Mouse (Mus musculus) heart, embryonic 12.5 days (tissue): ENCODE data around the gene Gpx4. TPM values are rescaled to one million over a fixed set of nuclear protein-coding genes. Genes with fewer than 3 reads are reported as not detected.
"Not testable (repeated sequence)": the region's sequence is repeated elsewhere in the genome, so short reads cannot be mapped to it uniquely, and the experiment has no call there.

Source experiments
- ATAC-seq: fragments of 200-750 bp; cut with Nextera tagmentation; 2 replicates; pipeline ENCODE4 v1.8.0; 2017; ENCODE audit warnings: moderate TSS enrichment, moderate library complexity; ENCODE audit not compliant: insufficient number of reproducible peaks, low FRiP score
- H3K27ac ChIP-seq: fragments of 300-500 bp; sonication (generic); 2 replicates; pipeline ENCODE4 v1.5.1; 2016; ENCODE audit warnings: mild to moderate bottlenecking, moderate library complexity; ENCODE audit not compliant: poor library complexity, severe bottlenecking
- H3K27me3 ChIP-seq: fragments of 300-500 bp; sonication (generic); replicated peaks from 2 replicates; pipeline ENCODE4 v1.6.1; 2016; ENCODE audit warnings: mild to moderate bottlenecking, moderate library complexity
- H3K36me3 ChIP-seq: fragments of 300-500 bp; sonication (generic); 2 replicates; pipeline ENCODE4 v1.6.1; 2016; ENCODE audit warnings: mild to moderate bottlenecking, moderate library complexity
- H3K4me1 ChIP-seq: fragments of 300-500 bp; sonication (generic); replicated peaks from 2 replicates; pipeline ENCODE4 v1.6.1; 2016; ENCODE audit warnings: mild to moderate bottlenecking
- H3K4me2 ChIP-seq: fragments of 300-500 bp; sonication (generic); 2 replicates; pipeline ENCODE4 v1.6.1; 2016; ENCODE audit warnings: mild to moderate bottlenecking, moderate library complexity
- H3K4me3 ChIP-seq: fragments of 300-500 bp; sonication (generic); 2 replicates; pipeline ENCODE4 v1.5.1; 2016; ENCODE audit warnings: mild to moderate bottlenecking
- H3K9ac ChIP-seq: fragments of 300-500 bp; sonication (generic); 2 replicates; pipeline ENCODE4 v1.6.1; 2016; ENCODE audit warnings: mild to moderate bottlenecking, moderate library complexity
- H3K9me3 ChIP-seq: fragments of 300-500 bp; sonication (generic); replicated peaks from 2 replicates; pipeline ENCODE4 v1.6.1; 2016; ENCODE audit warnings: mild to moderate bottlenecking, moderate library complexity
- WGBS: fragments of 180-500 bp; shearing (Covaris S2); methylation state at CpG from one replicate; pipeline ENCODE4 v1.1.7; 2016; 5-methylcytosine and 5-hydroxymethylcytosine counted together
- polyA plus RNA-seq: library from polyadenylated mRNA; unstranded; fragments of >200 nt; fragmentation: Nextera tagmentation; extraction: Ambion mirVana; gene quantifications from 2 replicates; pipeline ENCODE4 v1.2.1, GENCODE M21; 2016

The Gpx4 gene
- polyA plus RNA-seq, 1 experiment from 2014 or later, result 717 TPM

GRCm38 (mm10) chr10:80050244-80050643, 3.3 kb downstream of the Gpx4 start:
- Histone ChIP-seq H3K9me3 (no peaks in the 10 kb centered on the region), H3K36me3 (peaks cover 1% of the 10 kb centered on the region; the same call in 1 of the 2 replicates), H3K4me2 (no peak overlapping the region), H3K4me3 (no peak overlapping the region), H3K27ac (no peak overlapping the region), H3K9ac (no peak overlapping the region), H3K27me3 (no peaks in the 10 kb centered on the region), H3K4me1 (peaks cover 52% of the 10 kb centered on the region)
- WGBS, result 45% methylated on average over 6 of the region's 6 CpGs
- ATAC-seq, result no peak

- H3K4me1 ChIP-seq, result peaks cover 59% of the 10 kb centered on the region
- no peaks in the 10 kb centered on the region for H3K27me3 ChIP-seq
- ATAC-seq, result no peak
- H3K36me3 ChIP-seq, result peaks cover 9% of the 10 kb centered on the region
- H3K4me2 ChIP-seq, result no peak overlapping the region
- H3K9ac ChIP-seq, result 0 out of 2 replicates have a peak overlapping the region, but pooled peaks have one; percentile 49
- 36% methylated on average over 15 of the region's 15 CpGs for WGBS
- no peak overlapping the region for H3K4me3 ChIP-seq
- H3K27ac ChIP-seq, result peak overlapping the region; percentile 74
- H3K9me3 ChIP-seq, result no peaks in the 10 kb centered on the region
Observed at GRCm38 (mm10) chr10:80050885-80051617, 4.1 kb downstream of the Gpx4 start.

DNA sequence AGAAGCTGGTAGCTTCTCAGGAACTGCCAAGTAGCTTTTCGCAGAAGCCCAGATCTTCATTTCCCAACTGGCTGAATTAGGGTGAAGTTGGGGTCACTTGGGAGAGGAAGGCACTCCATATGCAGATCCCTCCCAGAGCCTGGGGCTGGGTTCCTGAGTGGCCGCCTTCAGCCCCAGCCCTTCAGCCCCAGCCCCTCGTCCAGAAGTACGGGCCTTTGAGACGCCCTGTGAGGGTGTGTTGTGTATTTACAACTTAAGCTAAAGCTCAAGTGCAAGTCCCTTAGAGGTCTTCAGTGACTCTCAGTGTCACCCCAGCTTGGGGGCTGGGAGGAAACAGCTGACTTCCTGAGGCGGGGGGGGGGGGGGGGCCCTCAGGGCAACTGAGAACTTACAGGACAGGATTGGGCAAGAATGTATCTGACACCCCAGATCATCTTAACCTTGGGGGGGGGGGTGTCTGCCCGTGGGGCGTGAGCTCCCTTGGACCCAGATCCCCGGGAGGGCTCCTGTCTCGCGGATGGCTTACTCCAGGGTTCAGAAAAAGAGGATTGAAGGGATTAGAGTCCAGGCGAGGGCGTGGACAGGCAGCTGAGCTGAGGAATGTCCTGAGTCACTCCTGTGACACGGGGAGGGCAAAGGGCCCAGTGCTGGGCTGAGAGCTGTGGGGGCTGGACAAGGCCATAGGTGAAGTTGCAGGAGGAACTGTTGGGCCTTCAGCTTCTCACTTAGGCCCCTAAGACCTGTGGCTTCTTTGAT, 4.8 kb downstream of the Gpx4 start:
- 28% methylated on average over 14 of the region's 14 CpGs for WGBS
- peak; percentile 42 for ATAC-seq
- Histone ChIP-seq H3K27me3 (no peaks in the 10 kb centered on the region), H3K4me1 (peaks cover 59% of the 10 kb centered on the region), H3K4me2 (no peak overlapping the region), H3K36me3 (peaks cover 15% of the 10 kb centered on the region), H3K9ac (peak overlapping the region; percentile 49), H3K27ac (peak overlapping the region; percentile 74), H3K9me3 (no peaks in the 10 kb centered on the region), H3K4me3 (no peak overlapping the region)

GRCm38 (mm10) chr10:80052374-80052764, 5.4 kb downstream of the Gpx4 start:
- H3K4me1 ChIP-seq, result peaks cover 58% of the 10 kb centered on the region
- H3K9me3 ChIP-seq, result no peaks in the 10 kb centered on the region
- 84% methylated on average over 5 of the region's 5 CpGs for WGBS
- H3K27me3 ChIP-seq, result no peaks in the 10 kb centered on the region
- peak overlapping the region; percentile 49 for H3K9ac ChIP-seq
- peak overlapping the region; percentile 74 for H3K27ac ChIP-seq
- H3K4me2 ChIP-seq, result no peak overlapping the region
- H3K4me3 ChIP-seq, result no peak overlapping the region
- no peak for ATAC-seq
- H3K36me3 ChIP-seq, result peaks cover 20% of the 10 kb centered on the region

DNA sequence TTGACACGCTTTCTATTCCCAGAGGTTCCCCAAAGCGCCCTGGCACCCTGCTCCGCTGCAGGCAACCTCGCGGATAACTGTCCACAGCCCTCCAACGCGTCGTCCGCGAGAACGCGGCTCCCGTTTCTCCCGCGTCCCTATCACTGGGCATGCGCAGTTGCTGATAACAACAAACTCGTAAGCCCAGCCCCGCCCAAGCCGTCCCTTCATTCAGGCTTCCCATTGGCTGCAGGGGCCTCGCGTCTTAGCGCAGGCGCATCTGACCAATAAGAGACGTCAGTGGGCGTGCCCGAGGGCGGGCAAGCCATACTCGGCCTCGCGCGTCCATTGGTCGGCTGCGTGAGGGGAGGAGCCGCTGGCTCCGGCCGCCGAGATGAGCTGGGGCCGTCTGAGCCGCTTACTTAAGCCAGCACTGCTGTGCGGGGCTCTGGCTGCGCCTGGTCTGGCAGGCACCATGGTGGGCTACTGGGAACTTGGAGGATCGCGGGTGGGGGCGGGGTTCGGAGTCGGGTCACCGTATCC, 6.4 kb downstream of the Gpx4 start:
- Histone ChIP-seq H3K4me2 (peak overlapping the region; percentile 81), H3K27me3 (no peaks in the 10 kb centered on the region), H3K4me1 (peaks cover 48% of the 10 kb centered on the region), H3K4me3 (peak overlapping the region; percentile 68), H3K9ac (peak overlapping the region; percentile 86), H3K36me3 (peaks cover 30% of the 10 kb centered on the region), H3K27ac (peak overlapping the region; percentile 97), H3K9me3 (no peaks in the 10 kb centered on the region)
- WGBS, result under 1% methylated on average over 47 of the region's 47 CpGs
- peak; percentile 94 for ATAC-seq

DNA sequence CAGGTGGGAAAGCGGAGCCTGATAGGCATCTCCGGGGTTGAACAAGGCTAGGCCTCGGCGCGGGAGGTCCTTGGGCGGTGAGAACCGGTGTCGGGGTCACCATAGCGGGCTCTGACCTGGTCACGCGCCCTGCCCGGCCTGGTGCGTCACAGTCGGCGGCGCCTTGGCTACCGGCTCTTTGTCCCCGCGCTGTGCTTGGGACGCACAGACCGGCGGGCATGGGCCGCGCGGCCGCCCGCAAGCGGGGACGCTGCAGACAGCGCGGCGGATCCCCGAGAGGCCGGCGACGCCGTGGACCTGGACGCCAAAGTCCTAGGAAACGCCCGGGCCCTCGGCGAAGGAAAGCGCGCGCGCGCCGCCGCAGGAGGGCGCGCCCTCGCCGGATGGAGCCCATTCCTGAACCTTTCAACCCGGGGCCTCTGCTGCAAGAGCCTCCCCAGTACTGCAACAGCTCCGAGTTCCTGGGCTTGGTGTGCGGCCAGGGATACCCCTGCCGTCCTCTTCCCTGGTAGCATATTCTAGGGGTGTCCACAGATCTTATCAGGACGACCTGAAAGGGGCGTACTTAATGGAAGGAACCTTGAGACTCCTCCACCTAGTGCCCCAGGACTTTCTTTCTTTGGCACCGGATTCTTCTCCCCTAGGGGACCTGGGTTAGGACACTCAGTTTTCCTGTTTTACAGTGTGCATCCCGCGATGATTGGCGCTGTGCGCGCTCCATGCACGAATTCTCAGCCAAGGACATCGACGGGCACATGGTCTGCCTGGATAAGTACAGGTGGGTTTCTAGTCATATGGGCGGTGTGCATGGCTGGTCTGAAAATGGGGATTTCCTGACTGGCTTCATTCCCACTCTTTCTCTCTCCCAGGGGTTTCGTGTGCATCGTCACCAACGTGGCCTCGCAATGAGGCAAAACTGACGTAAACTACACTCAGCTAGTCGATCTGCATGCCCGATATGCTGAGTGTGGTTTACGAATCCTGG, 7.2 kb downstream of the Gpx4 start:
- Histone ChIP-seq H3K9ac (peak overlapping the region; percentile 86), H3K27ac (peak overlapping the region; percentile 97), H3K9me3 (no peaks in the 10 kb centered on the region), H3K4me3 (peak overlapping the region; percentile 68), H3K4me2 (peak overlapping the region; percentile 81), H3K27me3 (no peaks in the 10 kb centered on the region), H3K36me3 (peaks cover 38% of the 10 kb centered on the region), H3K4me1 (peaks cover 41% of the 10 kb centered on the region)
- ATAC-seq, result peak; percentile 70
- WGBS, result 1% methylated on average over 77 of the region's 77 CpGs

- WGBS, result 22% methylated on average over 3 of the region's 3 CpGs
- H3K27me3 ChIP-seq, ATAC-seq, H3K9me3 ChIP-seq: not testable (repeated sequence)
- H3K4me3 ChIP-seq, result peak overlapping the region; percentile 68
- H3K27ac ChIP-seq, result peak overlapping the region; percentile 97; the same call in 1 of the 2 replicates
- H3K4me2 ChIP-seq, result peak overlapping the region; percentile 81
- peaks cover 46% of the 10 kb centered on the region for H3K36me3 ChIP-seq
- H3K4me1 ChIP-seq, result peaks cover 41% of the 10 kb centered on the region
- H3K9ac ChIP-seq, result peak overlapping the region; percentile 86
Observed at GRCm38 (mm10) chr10:80054911-80055310, 7.9 kb downstream of the Gpx4 start.

DNA sequence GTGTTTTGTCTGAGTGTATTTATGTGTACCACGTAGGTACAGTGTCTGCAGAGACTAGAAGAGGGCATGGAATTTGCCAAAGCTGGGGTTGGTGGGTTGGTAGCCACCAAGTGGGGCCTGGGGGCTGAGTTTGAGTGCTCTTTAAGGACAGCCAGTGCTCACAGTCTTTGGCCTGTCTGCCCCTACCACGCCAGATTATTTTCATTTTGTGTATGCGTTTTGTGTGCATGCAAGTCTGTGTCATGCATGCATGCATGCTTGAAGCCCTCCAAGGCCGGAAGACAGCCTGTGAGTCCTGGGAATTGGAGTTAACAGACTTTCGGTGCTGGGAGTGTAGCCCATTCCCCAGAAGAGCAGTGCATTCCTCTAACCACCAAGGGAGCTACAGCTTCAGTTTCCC, 8.4 kb downstream of the Gpx4 start:
- H3K27ac ChIP-seq, result no peak overlapping the region
- 76% methylated on average over 5 of the region's 5 CpGs for WGBS
- peaks cover 50% of the 10 kb centered on the region for H3K36me3 ChIP-seq
- H3K4me3 ChIP-seq, result peak overlapping the region; percentile 68
- H3K9me3 ChIP-seq, result no peaks in the 10 kb centered on the region
- H3K4me2 ChIP-seq, result peak overlapping the region; percentile 81
- H3K27me3 ChIP-seq, result no peaks in the 10 kb centered on the region
- ATAC-seq, result no peak
- peak overlapping the region; percentile 86 for H3K9ac ChIP-seq
- H3K4me1 ChIP-seq, result peaks cover 38% of the 10 kb centered on the region

DNA sequence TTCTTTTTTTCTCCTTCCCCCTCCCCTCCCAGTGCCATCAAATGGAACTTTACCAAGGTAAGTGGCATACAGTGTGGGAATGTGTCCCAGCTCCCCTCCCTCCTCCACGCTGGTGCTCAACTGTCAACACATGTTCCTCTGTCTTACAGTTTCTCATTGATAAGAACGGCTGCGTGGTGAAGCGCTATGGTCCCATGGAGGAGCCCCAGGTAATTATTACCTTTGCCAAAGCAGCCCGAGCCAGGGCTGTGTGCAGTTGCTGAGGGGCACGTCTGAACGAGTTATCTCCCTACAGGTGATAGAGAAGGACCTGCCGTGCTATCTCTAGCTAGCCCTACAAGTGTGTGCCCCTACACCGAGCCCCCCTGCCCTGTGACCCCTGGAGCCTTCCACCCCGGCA, 8.9 kb downstream of the Gpx4 start:
- peak overlapping the region; percentile 86; the same call in 1 of the 2 replicates for H3K9ac ChIP-seq

GRCm38 (mm10) chr10:80056506-80056905, 9.5 kb downstream of the Gpx4 start:
- Histone ChIP-seq H3K4me3 (no peak overlapping the region), H3K9ac (no peak overlapping the region), H3K36me3 (peaks cover 62% of the 10 kb centered on the region), H3K4me2 (no peak overlapping the region), H3K27me3 (no peaks in the 10 kb centered on the region), H3K27ac (no peak overlapping the region), H3K4me1 (peaks cover 30% of the 10 kb centered on the region), H3K9me3 (no peaks in the 10 kb centered on the region)
- no peak for ATAC-seq
- 82% methylated on average over 4 of the region's 4 CpGs for WGBS

More for the DNA sequence above, 8.9 kb downstream of the Gpx4 start:
- Histone ChIP-seq H3K27ac (no peak overlapping the region), H3K4me1 (peaks cover 34% of the 10 kb centered on the region), H3K9me3 (no peaks in the 10 kb centered on the region), H3K4me2 (peak overlapping the region; percentile 81; the same call in 1 of the 2 replicates), H3K36me3 (peaks cover 56% of the 10 kb centered on the region), H3K27me3 (no peaks in the 10 kb centered on the region), H3K4me3 (peak overlapping the region; percentile 68)
- no peak for ATAC-seq
- WGBS, result 56% methylated on average over 9 of the region's 10 CpGs
